Mouse (Mus musculus): ENCODE measurements at regions not wholly inside any gene's neighbourhood (a gene's known extent, or its start where the extent isn't known, plus 50 kb on each side); places are given as distances from the start of the nearest gene placed in this dataset.

DNA sequence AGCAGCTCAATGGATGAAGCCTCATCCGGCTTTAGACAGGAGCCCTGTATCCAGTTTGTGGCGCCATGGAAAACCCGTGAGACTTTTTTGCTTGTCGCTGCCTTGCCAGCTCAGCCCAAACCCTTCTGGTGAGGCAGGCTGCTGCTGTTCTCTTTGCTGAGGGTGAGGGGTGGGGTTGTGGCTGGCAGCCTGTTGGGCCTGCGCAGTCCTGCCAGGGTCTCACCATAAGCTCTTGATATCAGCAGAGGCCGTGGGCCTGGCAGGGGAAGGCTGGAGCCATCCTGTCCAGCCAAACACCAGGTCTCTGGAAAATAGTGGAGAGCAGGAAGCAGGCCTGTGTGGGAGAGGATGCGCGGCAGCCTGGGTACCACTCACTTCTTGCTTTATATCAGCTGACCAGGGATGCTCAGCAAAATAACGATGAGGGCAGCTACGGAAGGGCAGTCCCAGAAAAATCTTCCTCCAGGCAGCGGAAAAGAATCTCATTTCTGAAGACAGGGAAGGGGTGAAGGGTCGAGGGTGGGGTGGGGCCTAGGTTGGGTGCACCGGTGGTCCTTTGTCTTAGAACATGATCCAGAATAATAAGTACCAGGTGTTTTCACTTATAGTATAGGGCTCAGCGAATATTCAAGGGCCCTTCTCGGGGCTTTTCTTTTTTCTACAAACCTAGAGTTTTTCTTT is 73.4 kb upstream of the Medag start:
- no peak for DNase-seq

DNA sequence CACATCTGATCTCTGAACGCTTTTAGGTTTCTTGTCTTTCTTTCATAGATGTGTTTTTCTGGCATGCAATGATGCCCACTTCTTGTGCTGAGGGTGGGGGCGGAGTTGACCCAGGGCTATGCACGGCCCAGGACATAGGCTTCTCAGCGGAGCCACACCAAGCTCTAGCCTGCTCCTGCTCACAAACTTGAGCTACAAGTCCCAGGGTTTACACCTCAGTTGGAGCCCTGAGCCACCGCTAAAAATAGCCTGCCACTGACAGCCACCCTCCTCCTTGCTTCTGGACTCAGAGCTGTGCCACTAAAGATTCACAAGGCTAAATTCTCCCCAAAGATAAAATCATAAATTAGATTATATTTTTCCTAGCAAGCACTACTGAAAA is 72.9 kb upstream of the Medag start:
- DNase-seq, result no peak

DNA sequence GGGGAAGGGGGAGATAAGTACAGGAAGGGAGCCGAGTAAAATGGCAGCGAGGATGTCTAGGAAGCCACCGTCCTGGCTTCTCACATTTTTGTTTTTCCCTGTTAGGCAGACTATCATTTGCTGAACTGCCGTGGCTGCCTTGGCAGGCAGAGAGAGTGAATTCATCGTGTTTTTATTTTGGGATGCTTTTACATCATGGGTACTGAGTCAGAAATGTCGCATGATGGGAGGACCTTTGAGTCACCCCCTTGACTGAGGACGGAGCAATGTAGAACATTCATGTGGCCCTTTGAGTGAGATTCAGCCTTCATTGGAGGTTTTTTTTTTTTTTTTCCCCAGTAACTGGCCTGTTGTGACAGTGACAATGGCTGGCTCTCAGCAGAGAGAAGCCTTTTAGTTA is 71.2 kb upstream of the Medag start:
- no peak for DNase-seq

DNA sequence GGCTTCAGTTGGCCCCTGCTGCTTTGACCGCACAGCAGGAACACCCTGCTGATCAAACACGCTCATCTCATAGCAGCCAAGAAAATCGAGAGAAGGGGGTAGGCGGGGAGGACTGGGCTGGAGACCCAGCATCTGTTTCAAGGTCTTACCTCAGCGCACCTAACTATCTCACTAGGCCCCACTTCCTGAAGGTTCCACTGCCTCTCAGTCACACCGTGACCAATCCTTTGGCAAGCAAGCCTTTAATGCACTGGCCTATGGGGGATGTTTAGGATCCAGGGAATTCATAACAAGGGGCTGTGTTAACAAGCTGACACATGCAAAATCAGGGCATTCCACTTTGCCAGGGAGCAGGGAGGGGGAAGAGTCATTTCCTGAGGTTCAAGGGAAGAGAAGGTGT is 70.1 kb upstream of the Medag start:
- DNase-seq, result no peak

DNA sequence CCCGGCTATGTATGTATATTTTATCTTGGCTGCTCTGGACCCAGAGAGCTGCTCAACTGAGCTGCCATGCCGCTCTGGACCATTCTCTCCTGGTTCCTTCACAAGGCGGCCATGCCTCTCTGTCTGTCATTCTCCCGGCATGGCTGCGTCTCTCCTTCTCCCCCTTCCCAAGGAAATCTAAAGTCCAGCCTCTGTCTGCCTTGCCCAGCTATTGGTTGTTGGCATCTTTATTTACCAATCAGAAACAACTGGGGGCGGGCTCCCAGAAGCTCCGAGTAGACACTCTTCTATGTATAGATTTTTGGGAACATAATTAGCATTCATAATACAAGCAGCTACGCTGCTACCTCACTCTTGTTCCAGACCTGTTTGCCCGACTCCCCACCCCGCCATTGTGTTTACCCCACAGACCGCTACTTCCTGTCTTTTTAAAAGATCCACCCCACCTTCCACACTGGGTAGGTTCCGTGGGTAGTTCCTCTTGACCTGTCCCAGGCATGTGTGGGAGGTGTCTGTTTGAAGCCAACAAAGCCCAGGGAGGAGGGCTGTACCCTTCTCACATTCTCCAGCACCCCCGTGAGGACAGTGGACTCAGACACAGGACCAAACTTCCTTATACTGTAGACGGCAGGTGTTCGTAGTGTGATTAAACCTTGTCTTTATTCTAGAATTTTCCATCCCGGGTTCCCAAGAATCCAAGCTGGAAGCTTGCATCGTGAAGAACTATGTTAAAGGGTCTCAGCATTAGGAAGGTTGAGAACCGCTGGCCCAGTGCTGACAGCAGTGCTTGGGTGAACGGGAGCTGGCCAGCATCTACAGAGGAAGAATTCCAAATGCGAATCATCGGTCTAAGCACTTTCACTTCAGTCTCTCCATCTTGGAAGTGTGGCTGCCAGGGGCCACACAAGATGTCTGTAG is 67.7 kb upstream of the Medag start:
- no peak for DNase-seq

DNA sequence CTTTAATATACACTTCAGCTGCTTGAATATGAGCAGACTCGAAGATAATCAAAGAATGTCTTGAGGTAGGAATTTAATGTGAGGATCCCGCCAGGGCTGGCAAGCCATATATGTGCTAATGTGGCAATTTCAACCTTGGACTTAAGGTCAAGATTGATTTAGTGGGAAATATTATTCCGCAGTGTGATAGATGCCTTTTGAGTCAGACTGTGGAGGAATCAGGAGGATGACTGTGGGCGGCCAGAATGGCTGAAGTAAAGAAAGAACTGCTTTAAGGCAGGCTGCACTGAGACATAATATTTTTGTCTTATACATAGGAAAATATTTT is 67.1 kb upstream of the Medag start:
- DNase-seq, result no peak

DNA sequence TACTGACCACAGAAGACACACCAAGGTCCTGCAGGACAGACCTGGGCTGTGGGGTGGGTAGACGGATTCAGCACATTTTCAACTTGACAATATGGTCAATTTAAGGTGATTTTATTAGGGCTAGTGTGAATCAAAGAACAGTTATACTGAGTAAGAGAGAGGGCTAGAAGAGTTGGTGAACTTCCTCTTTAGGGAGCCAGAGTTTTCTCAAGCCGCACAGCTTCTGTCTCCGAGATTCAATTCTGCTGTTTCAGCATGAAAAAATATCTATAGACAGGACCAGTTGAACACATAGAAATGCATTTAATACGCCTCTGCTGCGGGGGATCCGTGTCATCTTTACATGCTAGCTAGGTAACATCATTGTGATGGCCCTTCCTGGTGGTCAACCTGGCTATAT is 66.4 kb upstream of the Medag start:
- DNase-seq, result no peak

DNA sequence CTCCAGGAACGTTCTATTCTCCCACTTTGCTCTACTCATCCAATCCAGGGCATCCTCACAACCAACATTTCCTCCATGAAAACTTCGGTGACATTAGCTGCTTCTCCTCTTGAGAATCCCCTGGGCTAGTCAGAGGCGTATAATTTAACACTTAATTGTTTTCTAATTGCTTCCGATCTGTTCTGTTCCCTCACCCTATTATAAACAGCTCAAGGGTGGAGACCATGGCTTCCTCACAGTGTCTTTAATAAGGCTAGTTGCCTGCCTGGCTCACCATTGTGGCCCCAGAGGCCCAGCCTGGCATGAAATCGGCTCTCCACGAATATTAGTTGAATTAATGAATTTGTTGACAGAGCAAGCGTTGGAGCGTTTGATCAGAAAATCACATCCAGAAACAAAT is 61.9 kb upstream of the Medag start:
- DNase-seq, result no peak

DNA sequence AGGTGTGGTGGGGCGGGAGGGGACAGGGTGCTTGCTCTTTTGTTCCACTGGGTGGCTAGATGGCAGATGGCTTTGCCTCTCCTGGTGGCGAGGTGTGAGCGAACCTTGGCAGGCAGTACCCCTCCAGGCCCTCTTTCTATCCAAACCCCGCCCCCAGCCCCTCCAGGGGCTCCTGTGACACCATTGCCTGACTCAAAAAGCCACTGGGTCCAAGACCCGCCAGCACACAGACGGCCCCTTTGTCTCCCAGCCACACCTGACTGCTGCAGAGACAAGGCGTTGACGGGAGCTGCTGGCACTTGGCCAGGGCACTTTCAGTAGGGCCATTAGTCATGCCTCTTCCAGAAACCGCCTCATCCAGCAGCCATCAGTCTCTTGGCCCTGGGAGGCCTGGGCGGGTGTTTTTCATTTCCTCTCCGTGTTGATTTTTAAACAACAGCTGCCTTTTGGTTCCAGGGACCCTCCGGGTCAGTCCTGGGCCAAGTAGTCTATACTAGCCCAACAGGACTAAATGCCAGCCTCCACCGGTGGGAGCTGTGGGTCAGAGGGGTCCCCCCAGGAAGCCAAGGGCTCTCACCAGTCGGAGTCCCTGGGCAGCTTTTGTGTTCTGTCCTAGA is 58.4 kb upstream of the Medag start:
- peak; percentile 67 for DNase-seq

DNA sequence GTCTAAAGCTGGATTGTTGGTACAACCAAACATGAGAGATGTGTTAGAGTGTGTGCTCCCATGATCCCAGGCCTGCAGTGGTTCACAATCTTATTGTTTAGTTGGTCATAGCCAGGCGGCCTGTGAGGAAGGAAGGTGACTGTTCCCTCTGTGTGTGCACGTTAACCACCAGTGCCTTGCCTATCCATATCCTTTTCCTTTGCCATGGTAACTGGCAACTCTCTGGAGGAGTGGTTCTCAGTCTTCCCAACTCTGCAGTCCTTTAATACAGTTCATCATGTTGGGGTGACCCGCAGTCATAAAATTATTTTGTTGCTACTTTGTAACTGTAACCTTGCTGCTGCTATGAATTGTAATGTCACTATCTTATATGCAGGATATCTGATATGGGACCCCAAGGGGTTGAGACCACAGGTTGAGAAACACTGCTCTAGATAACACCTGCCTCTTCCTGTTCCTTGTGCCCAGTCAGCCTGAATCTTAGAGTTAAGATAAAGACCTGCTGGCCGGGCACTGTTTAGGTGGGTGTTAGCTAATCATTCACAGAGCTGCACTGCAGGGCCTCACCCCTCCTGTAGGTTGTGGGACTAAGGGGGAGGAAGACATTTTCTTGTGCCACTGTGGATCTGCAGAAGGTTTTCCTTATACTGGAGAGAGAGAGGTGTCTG is 57.0 kb upstream of the Medag start:
- DNase-seq, result no peak

DNA sequence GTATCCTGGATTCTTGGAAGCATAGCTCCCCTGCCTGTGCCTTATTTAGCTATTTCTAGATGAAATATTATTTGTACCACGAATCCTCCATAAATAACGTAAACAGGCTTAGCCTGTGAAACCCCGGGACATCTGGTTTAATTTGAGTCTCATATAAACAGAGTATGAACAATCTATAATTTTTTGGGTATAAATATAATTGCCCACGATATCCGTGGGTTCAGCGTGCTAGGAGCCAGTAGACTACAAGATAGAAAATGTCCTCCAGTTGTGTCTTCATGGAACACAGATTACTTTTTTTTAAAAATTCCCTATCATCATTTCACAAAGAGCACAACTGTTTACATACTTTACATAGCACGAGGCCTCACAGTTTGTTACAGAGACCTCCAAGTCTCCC is 56.4 kb upstream of the Medag start:
- no peak for DNase-seq

DNA sequence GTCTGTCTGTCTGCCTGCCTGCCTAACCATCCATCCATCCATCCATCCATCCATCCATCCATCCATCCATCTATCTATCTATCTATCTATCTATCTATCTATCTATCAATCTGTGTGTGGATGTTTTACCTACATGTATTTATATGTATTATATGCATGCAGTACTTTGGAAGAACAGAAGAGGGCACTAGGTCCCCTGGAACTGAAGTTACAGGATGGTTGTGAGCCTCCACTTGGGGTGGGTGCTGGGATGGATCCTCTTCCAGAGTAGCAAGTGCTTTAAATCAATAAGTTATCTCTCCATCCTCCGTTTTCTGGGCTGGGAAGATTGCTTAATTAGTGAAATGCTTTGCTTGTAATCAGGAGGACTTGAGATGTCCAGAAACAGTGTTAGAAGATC is 54.6 kb upstream of the Medag start:
- no peak for DNase-seq

Measured in lung, postnatal 14 days (tissue).